Mouse (Mus musculus) ES-Bruce4 (cell line): Measurements from ENCODE around the gene Fhl1. TPM values are rescaled to one million over a fixed set of nuclear protein-coding genes. Genes with fewer than 3 reads are reported as not detected.

Experiments
- H3K27ac ChIP-seq: 2 replicates; pipeline ENCODE4 v1.5.1; 2012; ENCODE audit warnings: low read length, inconsistent platforms; ENCODE audit not compliant: insufficient read depth
- H3K27me3 ChIP-seq: 2 replicates; pipeline ENCODE4 v1.6.1; 2012; ENCODE audit warnings: mild to moderate bottlenecking, low read length, inconsistent platforms; ENCODE audit not compliant: control insufficient read depth, poor library complexity, insufficient read depth, severe bottlenecking
- H3K36me3 ChIP-seq: 2 replicates; pipeline ENCODE4 v1.6.1; 2012; ENCODE audit warnings: inconsistent platforms, mild to moderate bottlenecking, low read length, moderate library complexity; ENCODE audit not compliant: control insufficient read depth, poor library complexity, insufficient read depth, severe bottlenecking
- H3K4me1 ChIP-seq: one replicate; pipeline ENCODE4 v1.8.1; 2011; ENCODE audit warnings: low read length; ENCODE audit not compliant: control insufficient read depth, insufficient read depth
- H3K4me3 ChIP-seq: 2 replicates; pipeline ENCODE4 v1.5.1; 2011; ENCODE audit warnings: low read depth, mild to moderate bottlenecking, low read length
- H3K9ac ChIP-seq: 2 replicates; pipeline ENCODE4 v1.6.1; 2012; ENCODE audit warnings: low read depth, mild to moderate bottlenecking, inconsistent platforms; ENCODE audit not compliant: poor library complexity, severe bottlenecking
- H3K9me3 ChIP-seq: replicated peaks from 2 replicates; pipeline ENCODE4 v1.6.1; 2012; ENCODE audit warnings: mild to moderate bottlenecking, low read length, inconsistent platforms; ENCODE audit not compliant: control insufficient read depth, poor library complexity, insufficient read depth, severe bottlenecking
- CTCF ChIP-seq: IDR thresholded peaks from one replicate; pipeline ENCODE4 v1.8.1; 2011; ENCODE audit warnings: low read depth, low read length
- EP300 ChIP-seq: IDR thresholded peaks from 2 replicates; pipeline ENCODE4 v1.6.1; 2011; ENCODE audit warnings: low read depth, low read length; ENCODE audit not compliant: insufficient read depth
- POLR2A ChIP-seq: IDR thresholded peaks from one replicate; pipeline ENCODE4 v1.8.1; 2011; ENCODE audit warnings: low read length; ENCODE audit not compliant: insufficient read depth
- polyA plus RNA-seq: library from polyadenylated mRNA; stranded (reverse); fragments of >200 nt; gene quantifications from 2 replicates; pipeline ENCODE4 v1.2.4, GENCODE M21; 2011; ENCODE audit warnings: low read depth; ENCODE audit not compliant: missing spikeins, insufficient read depth, insufficient read length

Fhl1 gene
- polyA plus RNA-seq, 1 experiment, result 169 TPM

- Histone ChIP-seq H3K27me3 (no peaks in the 10 kb centered on the region), H3K4me3 (no peak overlapping the region), H3K9ac (no peak overlapping the region), H3K9me3 (no peaks in the 10 kb centered on the region), H3K27ac (no peak overlapping the region), H3K4me1 (no peaks in the 10 kb centered on the region), H3K36me3 (no peaks in the 10 kb centered on the region)
- no peak for TF ChIP-seq POLR2A
- TF ChIP-seq CTCF, result no peak
- TF ChIP-seq EP300, result no peak
These were observed 55.9 kb downstream of the Fhl1 start for GRCm38 (mm10) chrX:56787486-56787885.

- H3K4me1 ChIP-seq, result no peaks in the 10 kb centered on the region
- no peaks in the 10 kb centered on the region for H3K36me3 ChIP-seq
- no peak for TF ChIP-seq CTCF
- TF ChIP-seq EP300, result no peak
- no peak for TF ChIP-seq POLR2A
- no peaks in the 10 kb centered on the region for H3K9me3 ChIP-seq
- no peaks in the 10 kb centered on the region for H3K27me3 ChIP-seq
- no peak overlapping the region for H3K4me3 ChIP-seq
- H3K27ac ChIP-seq, result no peak overlapping the region
- H3K9ac ChIP-seq, result no peak overlapping the region
These were observed 59.0 kb downstream of the Fhl1 start for GRCm38 (mm10) chrX:56790591-56790990.

GRCm38 (mm10) chrX:56791268-56791667 lies 59.7 kb downstream of the Fhl1 start:
- H3K27ac ChIP-seq, result no peak overlapping the region
- no peaks in the 10 kb centered on the region for H3K9me3 ChIP-seq
- no peaks in the 10 kb centered on the region for H3K27me3 ChIP-seq
- no peaks in the 10 kb centered on the region for H3K4me1 ChIP-seq
- TF ChIP-seq CTCF (peak; percentile 35), EP300 (no peak), POLR2A (no peak)
- H3K4me3 ChIP-seq, result no peak overlapping the region
- no peak overlapping the region for H3K9ac ChIP-seq
- H3K36me3 ChIP-seq, result no peaks in the 10 kb centered on the region

- no peaks in the 10 kb centered on the region for H3K36me3 ChIP-seq
- H3K27ac ChIP-seq, result no peak within 1 kb of the TSS
- no peaks in the 10 kb centered on the region for H3K4me1 ChIP-seq
- no peaks in the 10 kb centered on the region for H3K9me3 ChIP-seq
- TF ChIP-seq POLR2A, result no peak
- no peak for TF ChIP-seq CTCF
- no peak for TF ChIP-seq EP300
- no peaks in the 10 kb centered on the region for H3K27me3 ChIP-seq
- peak within 1 kb of the TSS; percentile 72 for H3K9ac ChIP-seq
- H3K4me3 ChIP-seq, result peak within 1 kb of the TSS; percentile 96
These were observed 90.4 kb downstream of the Fhl1 start, which contains the start of gene Map7d3 for GRCm38 (mm10) chrX:56821765-56822603. Gene Map7d3, minus strand, starts transcription at chrX:56822326.

- H3K9ac ChIP-seq, result no peak overlapping the region
- no peaks in the 10 kb centered on the region for H3K27me3 ChIP-seq
- H3K4me3 ChIP-seq, result no peak overlapping the region
- H3K27ac ChIP-seq, result no peak overlapping the region
- H3K4me1 ChIP-seq, result no peaks in the 10 kb centered on the region
- H3K9me3 ChIP-seq, result no peaks in the 10 kb centered on the region
- TF ChIP-seq CTCF (no peak), EP300 (no peak), POLR2A (no peak)
- H3K36me3 ChIP-seq, result no peaks in the 10 kb centered on the region
These were observed 95.9 kb downstream of the Fhl1 start for GRCm38 (mm10) chrX:56827492-56827891.

GRCm38 (mm10) chrX:56835842-56836241 lies 104.3 kb downstream of the Fhl1 start:
- no peaks in the 10 kb centered on the region for H3K36me3 ChIP-seq
- no peaks in the 10 kb centered on the region for H3K27me3 ChIP-seq
- H3K9me3 ChIP-seq, result no peaks in the 10 kb centered on the region
- H3K27ac ChIP-seq, result no peak overlapping the region
- no peaks in the 10 kb centered on the region for H3K4me1 ChIP-seq
- TF ChIP-seq EP300, result no peak
- TF ChIP-seq POLR2A, result no peak
- no peak for TF ChIP-seq CTCF
- H3K4me3 ChIP-seq, result no peak overlapping the region
- no peak overlapping the region for H3K9ac ChIP-seq
